Mouse (Mus musculus) lung, adult 2 months (tissue): ENCODE results near the gene Ehd3.

ENCODE experiments used
- CTCF ChIP-seq: fragments of 200-500 bp; IDR thresholded peaks from 2 replicates; pipeline ENCODE4 v1.5.1; 2011; ENCODE audit warnings: mild to moderate bottlenecking, low read length, control low read depth; ENCODE audit not compliant: insufficient read depth
- POLR2A ChIP-seq: fragments of 200-500 bp; IDR thresholded peaks from 2 replicates; pipeline ENCODE4 v1.6.1; 2011; ENCODE audit warnings: low read depth, mild to moderate bottlenecking, control low read depth, low read length, borderline replicate concordance; ENCODE audit errors: extremely low read depth

DNA sequence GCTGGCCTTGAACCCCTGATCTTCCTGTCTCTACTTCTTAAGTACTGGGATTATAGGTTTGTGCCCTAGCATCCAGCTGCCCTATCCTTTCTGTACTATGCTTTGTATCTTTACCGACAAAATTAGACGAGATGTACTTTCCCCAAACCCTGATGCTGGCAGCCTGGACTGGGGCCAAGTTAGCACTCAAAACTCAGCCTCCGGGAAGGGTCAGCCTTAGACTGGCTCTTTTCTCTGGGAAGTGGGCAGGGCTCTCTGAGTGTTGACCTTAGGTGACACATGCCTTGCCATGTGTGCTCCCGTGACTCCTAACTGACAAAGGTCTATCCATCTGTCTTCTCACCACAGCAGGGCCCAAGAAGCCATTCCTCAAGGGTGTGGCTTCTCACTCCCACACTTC lies 16.8 kb downstream of the Ehd3 start:
- no peak for TF ChIP-seq POLR2A
- TF ChIP-seq CTCF: no peak
